Mouse (Mus musculus): ENCODE results near the gene Olfr101. TPM values are rescaled to one million over a fixed set of nuclear protein-coding genes. Genes with fewer than 3 reads are reported as not detected.

The Olfr101 gene
- not detected for total RNA-seq (2021)
- long read RNA-seq, experiment 1: 0 reads
- long read RNA-seq, experiment 2: 0 reads

- intact Hi-C loops (cut with DNase I): no loop called here
- DNase-seq (ENCODE audit: low spot score in 2 of 2): no peak
These were observed at the start of gene Olfr101 for GRCm38 (mm10) chr17:37304213-37304612. TSS of gene Olfr101 (minus strand) at chr17:37304313.

- intact Hi-C loops (cut with DNase I): no loop called here
- no peak for DNase-seq (ENCODE audit: low spot score in 2 of 2)
These were observed 35.5 kb upstream of the Olfr101 start, which contains the start of gene Olfr103 for GRCm38 (mm10) chr17:37339598-37339997. TSS of gene Olfr103 (minus strand) at chr17:37339698.

GRCm38 (mm10) chr17:37316954-37317353 lies 12.8 kb upstream of the Olfr101 start, which contains the start of gene Olfr102:
TSS of gene Olfr102 (minus strand) at chr17:37317054.
- intact Hi-C loops (cut with DNase I): no loop called here
- no peak for DNase-seq (ENCODE audit: low spot score in 2 of 2)

GRCm38 (mm10) chr17:37310146-37310699 lies 6.1 kb upstream of the Olfr101 start:
- no peak for DNase-seq (ENCODE audit: low spot score in 2 of 2)

GRCm38 (mm10) chr17:37308483-37308882 lies 4.4 kb upstream of the Olfr101 start:
- peak in 1 of 2 experiments; percentile 5 for DNase-seq (ENCODE audit: low spot score in 2 of 2)
- intact Hi-C loops (cut with DNase I): no loop called here

More at GRCm38 (mm10) chr17:37310146-37310699, 6.1 kb upstream of the Olfr101 start:
- intact Hi-C loops (cut with DNase I): no loop called here

- intact Hi-C loops (cut with DNase I): no loop called here
- DNase-seq (ENCODE audit: low spot score in 2 of 2): no peak
These were observed 20.8 kb downstream of the Olfr101 start, which contains the start of gene Olfr99 for GRCm38 (mm10) chr17:37283360-37283759. TSS of gene Olfr99 (minus strand) at chr17:37283460.

GRCm38 (mm10) chr17:37280331-37280730 lies 23.8 kb downstream of the Olfr101 start:
- intact Hi-C loops (cut with DNase I): no loop called here
- no peak for DNase-seq (ENCODE audit: low spot score in 2 of 2)

- no peak for DNase-seq (ENCODE audit: low spot score in 2 of 2)
- intact Hi-C loops (cut with DNase I): no loop called here
These were observed 27.5 kb downstream of the Olfr101 start for GRCm38 (mm10) chr17:37276573-37276972.

GRCm38 (mm10) chr17:37275626-37276248 lies 28.4 kb downstream of the Olfr101 start:
- no peak for DNase-seq (ENCODE audit: low spot score in 2 of 2)
- intact Hi-C loops (cut with DNase I): no loop called here

GRCm38 (mm10) chr17:37270702-37271092 lies 33.4 kb downstream of the Olfr101 start:
- intact Hi-C loops (cut with DNase I): no loop called here
- peak; percentile 3 to 5 for DNase-seq (ENCODE audit: low spot score in 2 of 2)

- intact Hi-C loops (cut with DNase I): no loop called here
- peak; percentile 94 to 96 for DNase-seq (ENCODE audit: low spot score in 2 of 2)
These were observed 33.9 kb downstream of the Olfr101 start, which contains the start of gene H2-M3 for GRCm38 (mm10) chr17:37270058-37270701. TSS of gene H2-M3 (plus strand) at chr17:37270220.

GRCm38 (mm10) chr17:37263626-37264025 lies 40.5 kb downstream of the Olfr101 start, which contains the start of gene Olfr98:
TSS of gene Olfr98 (minus strand) at chr17:37263749.
- DNase-seq (ENCODE audit: low spot score in 2 of 2): no peak
- intact Hi-C loops (cut with DNase I): no loop called here

- intact Hi-C loops (cut with DNase I): no loop called here
- DNase-seq (ENCODE audit: low spot score in 2 of 2): no peak
These were observed 53.6 kb downstream of the Olfr101 start for GRCm38 (mm10) chr17:37250544-37250943.

- DNase-seq (ENCODE audit: low spot score in 2 of 2): no peak
- intact Hi-C loops (cut with DNase I): no loop called here
These were observed 54.7 kb downstream of the Olfr101 start for GRCm38 (mm10) chr17:37249460-37249859.

Other genes starting within 250 kb of the Olfr101 start
- gene Olfr90, start 215.8 kb downstream of the Olfr101 start, total RNA-seq (2021): under 1 TPM in 1 of 2 experiments, not detected in 1; 0.13 TPM
- not detected for gene Olfr91, start 206.0 kb downstream of the Olfr101 start, total RNA-seq (2021)
- gene Olfr92, start 184.2 kb downstream of the Olfr101 start, total RNA-seq (2021): not detected
- gene Olfr93, start 142.8 kb downstream of the Olfr101 start, total RNA-seq (2021): not detected
- gene Ubd, start 110.4 kb downstream of the Olfr101 start, total RNA-seq (2021): not detected
- not detected for gene Olfr94, start 103.3 kb downstream of the Olfr101 start, total RNA-seq (2021)
- not detected for gene Olfr95, start 91.2 kb downstream of the Olfr101 start, total RNA-seq (2021)
- gene Olfr96, start 84.2 kb downstream of the Olfr101 start, total RNA-seq (2021): not detected
- gene Olfr97, start 67.0 kb downstream of the Olfr101 start, total RNA-seq (2021): not detected
- gene Olfr98, start 40.6 kb downstream of the Olfr101 start, total RNA-seq (2021): not detected
- 1 to 10 TPM; 2.7 to 4.1 TPM for gene H2-M3, start 34.1 kb downstream of the Olfr101 start, total RNA-seq (2021)
- gene Olfr99, start 20.9 kb downstream of the Olfr101 start, total RNA-seq (2021): not detected
- gene Olfr102, start 12.7 kb upstream of the Olfr101 start, total RNA-seq (2021): not detected
- gene Olfr103, start 35.4 kb upstream of the Olfr101 start, total RNA-seq (2021): not detected
- gene Olfr104-ps, start 55.3 kb upstream of the Olfr101 start, total RNA-seq (2021): not detected
- not detected for gene Olfr105-ps, start 74.7 kb upstream of the Olfr101 start, total RNA-seq (2021)
- gene Olfr106-ps, start 86.1 kb upstream of the Olfr101 start, total RNA-seq (2021): not detected
- gene Olfr107, start 94.9 kb upstream of the Olfr101 start, total RNA-seq (2021): not detected
- gene Olfr108, start 141.2 kb upstream of the Olfr101 start, total RNA-seq (2021): not detected
- gene Olfr109, start 154.6 kb upstream of the Olfr101 start, total RNA-seq (2021): not detected
- not detected for gene H2-M2, start 179.2 kb upstream of the Olfr101 start, total RNA-seq (2021)
- not detected for gene Olfr110, start 188.2 kb upstream of the Olfr101 start, total RNA-seq (2021)
- not detected for gene Olfr111, start 203.7 kb upstream of the Olfr101 start, total RNA-seq (2021)